Mouse (Mus musculus) frontal cortex, adult 2 months (tissue): ENCODE data around the gene Krtcap3. TPM values are rescaled to one million over a fixed set of nuclear protein-coding genes. Genes with fewer than 3 reads are reported as not detected.

Experiments
- DNase-seq, 2 experiments: peaks; one replicate each; pipeline ENCODE4 v3.0.0; 2022; ENCODE audit warnings: low spot score in 1 of 2; ENCODE audit errors: extremely low spot score in 1 of 2
- polyA plus RNA-seq: library from polyadenylated mRNA; depleted of rRNA; stranded (reverse); fragments of >200 nt; gene quantifications from 2 replicates; pipeline ENCODE4 v1.2.3, GENCODE M21; 2012

Gene Krtcap3
- polyA plus RNA-seq, 1 experiment, result 3.0 TPM

GRCm38 (mm10) chr5:31252795-31253545 is 1.5 kb downstream of the Krtcap3 start:
- no peak for DNase-seq

GRCm38 (mm10) chr5:31253806-31254205 is 2.3 kb downstream of the Krtcap3 start:
- DNase-seq, result no peak

- DNase-seq, result no peak
Observed at GRCm38 (mm10) chr5:31254452-31254851, 3.0 kb downstream of the Krtcap3 start.

GRCm38 (mm10) chr5:31254901-31255300 is 3.4 kb downstream of the Krtcap3 start:
- no peak for DNase-seq

GRCm38 (mm10) chr5:31255381-31255780 is 3.9 kb downstream of the Krtcap3 start:
- DNase-seq, result no peak

- no peak for DNase-seq
Observed at GRCm38 (mm10) chr5:31255971-31256370, 4.5 kb downstream of the Krtcap3 start.

GRCm38 (mm10) chr5:31257616-31258015 is 6.1 kb downstream of the Krtcap3 start:
- DNase-seq, result no peak

GRCm38 (mm10) chr5:31266101-31266500 is 14.6 kb downstream of the Krtcap3 start:
- no peak for DNase-seq

- DNase-seq, result no peak
Observed at GRCm38 (mm10) chr5:31267686-31268085, 16.2 kb downstream of the Krtcap3 start.

- peak in 1 of 2 experiments; percentile 53 for DNase-seq
Observed at GRCm38 (mm10) chr5:31273018-31273417, 21.5 kb downstream of the Krtcap3 start.

GRCm38 (mm10) chr5:31279245-31279988 is 27.9 kb downstream of the Krtcap3 start:
- DNase-seq, result no peak

GRCm38 (mm10) chr5:31288225-31288624 is 36.7 kb downstream of the Krtcap3 start:
- no peak for DNase-seq

GRCm38 (mm10) chr5:31288655-31289054 is 37.2 kb downstream of the Krtcap3 start:
- DNase-seq, result no peak

- no peak for DNase-seq
Observed at GRCm38 (mm10) chr5:31289626-31290230, 38.2 kb downstream of the Krtcap3 start.

- DNase-seq, result peak; percentile 96 to 98
Observed at GRCm38 (mm10) chr5:31290521-31291360, 39.2 kb downstream of the Krtcap3 start, which contains the start of gene Ift172. Ift172 (minus strand) TSS chr5:31291116.

- no peak for DNase-seq
Observed at GRCm38 (mm10) chr5:31291361-31291688, 39.8 kb downstream of the Krtcap3 start.

GRCm38 (mm10) chr5:31294964-31295605 is 43.6 kb downstream of the Krtcap3 start:
- DNase-seq, result no peak

GRCm38 (mm10) chr5:31295606-31296141 is 44.2 kb downstream of the Krtcap3 start, which contains the start of gene Fndc4:
Fndc4 (minus strand) TSS chr5:31296080.
- peak in 1 of 2 experiments; percentile 55 for DNase-seq

- no peak for DNase-seq
Observed at GRCm38 (mm10) chr5:31297047-31297757, 45.7 kb downstream of the Krtcap3 start, which contains the start of gene Gckr. Gckr (plus strand) TSS chr5:31297443.
